Mouse (Mus musculus): ENCODE results near the gene Ppp3ca.

GRCm38 (mm10) chr3:136952822-136953221 is 282.9 kb downstream of the Ppp3ca start:
- TF ChIP-seq EP300 (IDR thresholded peaks at IDR 0.05; ENCODE audit: low read depth in 1 of 2, low read length in 2 of 2), result no peak
- TF ChIP-seq TAL1 (IDR thresholded peaks at IDR 0.05; ENCODE audit: low read length), result no peak
- no peak for TF ChIP-seq USF1 (IDR thresholded peaks at IDR 0.05; ENCODE audit: low read depth, low read length)
- no peak for TF ChIP-seq CTCF (IDR thresholded peaks at IDR 0.05 in 2 of 3, conservative IDR thresholded peaks at IDR 0.05 in 1 of 3; ENCODE audit: control insufficient read depth in 1 of 3, insufficient read depth in 1 of 3, low read depth in 2 of 3, low read length in 3 of 3, poor library complexity in 1 of 3, severe bottlenecking in 1 of 3)
- no peak for TF ChIP-seq RAD21 (IDR thresholded peaks at IDR 0.05; ENCODE audit: low read depth, low read length)
- no peak for TF ChIP-seq BHLHE40 (IDR thresholded peaks at IDR 0.05; ENCODE audit: borderline replicate concordance, low read depth, low read length)
- TF ChIP-seq ZC3H11A (IDR thresholded peaks at IDR 0.05; ENCODE audit: low read depth, low read length), result no peak
- TF ChIP-seq MXI1 (IDR thresholded peaks at IDR 0.05; ENCODE audit: low read depth, low read length), result no peak
- TF ChIP-seq HCFC1 (IDR thresholded peaks at IDR 0.05; ENCODE audit: low read depth, low read length), result no peak
- no peak for TF ChIP-seq CHD2 (IDR thresholded peaks at IDR 0.05; ENCODE audit: low read length)
- no peak for TF ChIP-seq ELF1 (IDR thresholded peaks at IDR 0.05; ENCODE audit: low read depth, low read length)
- no peak for TF ChIP-seq NELFE (IDR thresholded peaks at IDR 0.05; ENCODE audit: low read depth, low read length)
- no peak for TF ChIP-seq POLR2A (IDR thresholded peaks at IDR 0.05; ENCODE audit: control insufficient read depth in 1 of 2, insufficient read depth in 1 of 2, low read depth in 1 of 2, low read length in 2 of 2, poor library complexity in 1 of 2)

Measured in MEL (cell line).